Mouse (Mus musculus) retina, embryonic 14.5 days (tissue): ENCODE measurements around the gene Snx11.
A peak's percentile ranks its signal among the peaks of the same experiment; 100 is the strongest.
"Not testable (repeated sequence)": the region's sequence is repeated elsewhere in the genome, so short reads cannot be mapped to it uniquely, and the experiment has no call there.

Experiments used
- DNase-seq: peaks from one replicate; pipeline ENCODE4 v3.0.0-alpha.2; 2015; ENCODE audit warnings: low spot score

The Snx11 gene

GRCm38 (mm10) chr11:96776968-96777962 is at the start of gene Snx11:
Snx11 (minus strand) TSS chr11:96777559.
- peak; percentile 99 for DNase-seq

DNA sequence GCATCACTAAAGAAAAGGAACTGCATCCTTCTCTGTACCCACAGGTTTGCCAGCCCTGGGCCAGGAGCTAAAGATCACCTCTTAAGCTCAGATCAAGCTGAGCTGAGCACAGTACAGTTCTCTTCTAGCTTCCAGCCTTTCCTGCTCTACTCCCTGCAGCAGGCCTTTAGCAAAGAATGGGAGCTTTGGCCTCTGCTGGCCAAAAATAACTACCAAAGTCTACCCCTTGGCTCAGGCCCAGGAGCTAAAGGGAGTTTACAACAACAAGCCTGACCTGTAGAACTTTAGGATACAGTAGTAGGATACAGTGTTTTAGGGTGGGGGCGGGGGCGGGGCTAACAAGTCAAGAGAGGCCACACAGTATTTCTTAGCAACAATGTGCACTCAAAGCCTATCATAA is 49.1 kb upstream of the Snx11 start:
- DNase-seq, result no peak

GRCm38 (mm10) chr11:96824783-96825495 is 47.6 kb upstream of the Snx11 start:
- no peak for DNase-seq

DNA sequence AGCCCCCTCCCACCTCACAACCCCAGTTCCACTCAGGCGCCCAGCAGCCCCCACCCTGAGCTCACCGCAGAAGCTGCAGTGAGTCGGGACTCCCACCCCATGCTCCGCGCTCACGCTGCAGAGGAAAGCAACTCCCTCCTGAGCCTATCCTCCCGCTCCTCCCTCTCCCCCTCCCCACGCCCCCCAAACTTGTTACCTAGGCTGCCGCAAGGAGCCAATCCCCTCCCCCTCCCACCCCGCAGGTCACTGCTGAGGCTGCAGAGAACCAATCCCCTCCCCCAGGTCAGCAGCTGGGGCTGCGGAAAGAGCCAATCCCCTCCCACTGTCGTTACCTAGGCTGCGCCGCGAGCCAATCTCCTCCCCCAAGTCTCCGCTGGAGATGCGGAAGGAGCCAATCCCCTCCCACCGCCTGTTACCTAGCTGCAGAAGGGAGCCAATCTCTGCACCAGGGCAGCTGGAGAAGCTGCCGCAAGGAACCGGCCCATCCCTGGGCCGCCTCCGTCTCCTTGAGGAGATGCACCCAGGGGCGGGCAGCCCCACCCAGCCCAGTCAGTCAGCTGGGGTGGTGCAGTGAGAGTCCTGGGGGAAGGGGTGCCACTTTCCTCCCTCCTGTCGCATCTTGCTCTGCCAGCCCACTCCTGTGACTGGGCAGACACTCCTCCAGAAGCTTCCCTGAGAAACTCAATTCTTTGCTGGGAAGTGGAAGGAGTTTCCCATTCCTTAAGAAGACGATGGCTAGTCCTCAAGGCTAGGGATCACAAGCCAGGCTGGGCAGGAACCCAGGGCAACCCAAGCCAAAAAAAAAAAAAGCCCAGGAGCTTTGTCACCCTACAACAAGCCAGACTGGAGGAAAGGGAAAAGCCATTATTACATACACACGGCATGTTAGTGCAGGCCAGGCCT is 46.8 kb upstream of the Snx11 start:
- peak; percentile 96 for DNase-seq

- no peak for DNase-seq
Observed at GRCm38 (mm10) chr11:96823471-96823837, 46.1 kb upstream of the Snx11 start.

DNA sequence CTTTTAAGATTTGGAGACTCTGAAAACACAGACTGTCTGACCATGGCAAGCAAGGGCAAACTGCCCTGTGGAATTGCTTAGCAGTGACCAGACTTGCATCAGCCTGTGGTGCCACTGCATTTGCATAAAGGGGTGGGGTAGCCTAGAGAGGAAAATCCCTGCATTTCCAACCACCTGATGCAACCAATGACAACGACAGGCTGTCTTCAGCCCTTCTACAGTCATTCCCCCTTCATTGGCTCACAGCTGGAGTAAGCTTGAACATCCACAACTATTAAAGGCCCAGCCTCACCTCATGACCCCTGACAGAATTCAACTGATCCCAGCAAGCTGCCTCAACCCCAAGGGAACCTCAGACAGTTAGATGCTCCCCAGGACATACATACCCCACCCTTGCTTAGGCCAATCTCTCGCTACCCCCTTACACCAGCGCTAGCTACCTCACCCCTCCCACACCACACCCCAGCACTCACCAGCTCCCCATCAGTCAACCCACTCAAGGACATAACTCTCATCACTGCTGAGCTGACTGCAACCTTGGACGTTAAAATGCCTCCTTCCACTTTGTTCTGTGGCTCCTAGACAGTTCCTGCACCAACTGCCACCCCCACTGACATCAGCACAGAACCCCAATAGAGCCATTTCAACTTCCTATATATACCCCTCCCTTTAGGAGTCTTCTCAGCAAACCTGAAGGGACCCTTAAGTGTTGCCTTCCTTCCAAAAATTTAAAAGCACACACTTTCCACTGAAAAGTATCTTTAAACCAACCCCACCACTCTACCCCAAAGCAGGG is 45.5 kb upstream of the Snx11 start:
- no peak for DNase-seq

DNA sequence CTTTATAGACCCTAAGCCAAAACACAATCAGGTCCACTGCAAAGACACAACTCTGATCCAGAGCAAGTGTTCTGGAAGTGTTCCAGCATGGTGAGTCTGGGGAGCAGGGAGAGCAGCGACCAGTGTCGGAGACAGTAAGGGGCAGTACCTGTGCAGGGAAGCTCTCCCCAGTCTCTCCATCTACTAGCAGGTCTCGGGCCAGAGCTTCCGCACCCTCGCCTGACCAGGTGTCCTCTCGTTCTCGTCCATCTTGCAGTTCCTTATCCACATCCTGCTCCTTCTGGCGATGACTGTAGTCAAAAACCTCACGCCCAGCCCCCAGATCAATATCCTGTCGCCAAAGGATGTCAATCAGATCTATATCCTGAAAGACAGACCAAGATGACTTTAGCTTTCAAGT is 44.6 kb upstream of the Snx11 start:
- no peak for DNase-seq

DNA sequence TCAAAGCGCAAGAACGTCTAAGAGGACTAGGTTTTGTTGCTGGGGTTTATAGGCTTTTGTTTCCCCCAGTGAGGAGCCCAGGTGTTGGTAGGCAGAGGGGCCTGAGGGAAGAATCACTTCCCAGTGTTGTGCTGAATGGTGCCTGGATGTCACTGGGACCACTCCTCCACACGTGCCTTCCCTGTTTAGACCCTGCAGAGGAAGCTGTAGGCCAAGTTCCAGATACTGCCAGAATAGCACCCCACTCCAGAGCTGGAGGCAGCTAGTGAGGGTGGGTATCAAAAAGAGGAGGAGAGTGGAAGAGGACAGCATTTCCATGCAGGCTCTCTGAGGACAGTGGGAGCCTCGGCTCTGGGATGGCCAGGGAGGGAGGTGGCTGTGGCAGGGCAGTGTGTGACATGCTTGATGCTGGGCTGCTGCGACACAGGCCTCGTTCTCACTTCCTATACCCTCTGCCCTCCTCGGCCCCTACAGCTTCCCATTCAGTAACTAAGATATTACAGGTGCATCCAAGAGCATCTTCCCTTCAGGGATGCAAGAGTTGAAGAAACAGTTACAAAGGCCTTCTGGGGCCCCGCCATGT is 40.9 kb upstream of the Snx11 start:
- DNase-seq, result no peak

GRCm38 (mm10) chr11:96816979-96817378 is 39.6 kb upstream of the Snx11 start:
- no peak for DNase-seq

GRCm38 (mm10) chr11:96816494-96816893 is 39.1 kb upstream of the Snx11 start:
- DNase-seq, result no peak

DNA sequence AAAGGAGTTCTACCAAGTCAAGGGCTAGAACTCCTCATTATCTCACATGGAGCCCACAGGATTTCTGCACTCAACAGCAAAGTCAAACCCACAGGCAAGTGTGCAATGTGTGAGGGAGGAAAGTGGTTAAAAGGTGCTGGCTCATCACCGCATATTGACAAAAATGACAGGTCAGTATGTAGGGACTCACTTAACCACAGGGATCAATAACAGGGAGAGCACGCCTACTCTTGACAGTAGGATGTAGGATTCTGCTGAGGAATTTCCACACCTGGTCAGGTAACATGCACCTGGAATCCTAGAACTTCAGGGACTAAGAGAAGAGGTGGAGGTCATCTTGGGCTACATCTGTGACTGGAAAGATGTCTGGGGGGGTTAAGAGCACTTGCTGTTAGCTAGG is 38.5 kb upstream of the Snx11 start:
- DNase-seq, result no peak

DNA sequence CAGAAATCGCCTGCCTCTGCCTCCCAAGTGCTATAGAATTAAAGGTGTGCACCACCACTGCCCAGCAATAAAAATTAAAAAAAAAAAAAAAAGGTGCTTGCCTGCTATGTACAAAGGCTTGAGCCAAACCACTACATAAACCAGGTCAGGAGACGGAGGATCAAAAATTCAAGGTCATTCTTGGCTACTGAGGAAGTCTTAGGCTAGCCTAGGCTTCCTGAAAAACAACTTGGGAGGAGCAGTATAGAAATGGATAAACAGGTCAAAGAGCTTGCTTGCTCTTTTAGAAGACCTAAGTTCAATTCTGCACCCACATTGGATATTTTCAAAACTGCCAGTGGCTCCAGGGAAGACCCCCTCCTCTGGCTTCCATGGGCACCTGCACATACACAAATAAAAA is 37.1 kb upstream of the Snx11 start:
- no peak for DNase-seq

- no peak for DNase-seq
Observed at GRCm38 (mm10) chr11:96813920-96814319, 36.6 kb upstream of the Snx11 start.

GRCm38 (mm10) chr11:96813455-96813854 is 36.1 kb upstream of the Snx11 start:
- no peak for DNase-seq

- not testable (repeated sequence) for DNase-seq
Observed at GRCm38 (mm10) chr11:96811188-96811587, 33.8 kb upstream of the Snx11 start.

DNA sequence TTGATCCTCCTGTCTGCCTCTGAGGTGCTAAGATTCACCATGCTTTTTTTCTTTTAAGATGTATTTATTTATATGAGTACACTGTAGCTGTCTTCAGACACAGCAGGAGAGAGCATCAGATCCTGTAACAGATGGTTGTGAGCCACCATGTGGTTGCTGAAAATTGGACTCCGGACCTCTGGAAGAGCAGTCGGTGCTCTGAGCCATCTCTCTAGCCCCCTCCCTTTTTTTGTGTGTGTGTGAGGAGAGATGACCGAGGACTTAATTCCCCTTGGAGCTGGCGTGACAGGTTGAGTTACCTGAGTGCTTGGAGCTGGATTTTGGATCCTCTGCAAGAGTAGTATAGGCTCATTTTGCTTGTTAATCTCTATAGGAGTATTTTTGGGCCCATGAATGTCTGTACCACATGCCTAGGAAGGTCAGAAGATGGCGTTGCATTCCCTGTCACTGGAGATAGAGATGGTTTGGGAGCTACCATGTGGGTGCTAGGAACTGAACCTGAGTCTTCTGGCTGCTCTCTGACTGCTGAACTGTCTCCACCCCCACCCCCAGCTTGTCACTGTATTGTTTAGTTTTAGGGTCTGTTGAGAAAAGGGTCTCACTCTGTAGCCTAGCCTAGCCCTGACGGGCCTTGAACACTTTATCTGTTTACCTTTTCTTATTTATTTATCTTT is 32.3 kb upstream of the Snx11 start:
- DNase-seq, result no peak

DNA sequence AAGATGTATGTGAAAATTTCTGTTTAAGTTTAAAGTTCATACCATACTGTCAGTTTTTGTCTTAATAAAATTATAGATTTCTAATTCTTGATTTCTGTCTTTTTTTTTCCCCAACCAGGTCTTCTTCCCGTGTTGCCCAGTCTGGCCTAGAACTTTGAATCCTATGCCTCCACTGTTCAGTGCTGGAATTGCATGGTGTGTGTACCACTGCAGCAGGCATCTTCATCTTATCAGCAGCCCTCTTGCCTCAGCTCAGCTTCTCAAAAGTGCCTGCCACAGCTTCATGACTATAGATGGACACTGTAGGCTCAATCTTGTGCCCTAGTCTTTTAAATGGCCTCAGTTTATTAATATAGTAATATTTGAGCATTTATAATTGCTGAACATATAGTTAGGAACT is 30.7 kb upstream of the Snx11 start:
- DNase-seq, result peak; percentile 45

GRCm38 (mm10) chr11:96805606-96806005 is 28.2 kb upstream of the Snx11 start:
- no peak for DNase-seq

GRCm38 (mm10) chr11:96799511-96799910 is 22.2 kb upstream of the Snx11 start:
- no peak for DNase-seq

- DNase-seq, result peak; percentile 27
Observed at GRCm38 (mm10) chr11:96796586-96796985, 19.2 kb upstream of the Snx11 start.
